Mouse (Mus musculus): Measurements from ENCODE around the gene Rps11. TPM values are rescaled to one million over a fixed set of nuclear protein-coding genes. Genes with fewer than 3 reads are reported as not detected.
"Not testable (repeated sequence)": the region's sequence is repeated elsewhere in the genome, so short reads cannot be mapped to it uniquely, and the experiment has no call there.

Gene Rps11
- 1,613 and 1,701 TPM in 2 replicates for polyA plus RNA-seq (2015; fragmentation: Nextera tagmentation; extraction: Ambion mirVana)

DNA sequence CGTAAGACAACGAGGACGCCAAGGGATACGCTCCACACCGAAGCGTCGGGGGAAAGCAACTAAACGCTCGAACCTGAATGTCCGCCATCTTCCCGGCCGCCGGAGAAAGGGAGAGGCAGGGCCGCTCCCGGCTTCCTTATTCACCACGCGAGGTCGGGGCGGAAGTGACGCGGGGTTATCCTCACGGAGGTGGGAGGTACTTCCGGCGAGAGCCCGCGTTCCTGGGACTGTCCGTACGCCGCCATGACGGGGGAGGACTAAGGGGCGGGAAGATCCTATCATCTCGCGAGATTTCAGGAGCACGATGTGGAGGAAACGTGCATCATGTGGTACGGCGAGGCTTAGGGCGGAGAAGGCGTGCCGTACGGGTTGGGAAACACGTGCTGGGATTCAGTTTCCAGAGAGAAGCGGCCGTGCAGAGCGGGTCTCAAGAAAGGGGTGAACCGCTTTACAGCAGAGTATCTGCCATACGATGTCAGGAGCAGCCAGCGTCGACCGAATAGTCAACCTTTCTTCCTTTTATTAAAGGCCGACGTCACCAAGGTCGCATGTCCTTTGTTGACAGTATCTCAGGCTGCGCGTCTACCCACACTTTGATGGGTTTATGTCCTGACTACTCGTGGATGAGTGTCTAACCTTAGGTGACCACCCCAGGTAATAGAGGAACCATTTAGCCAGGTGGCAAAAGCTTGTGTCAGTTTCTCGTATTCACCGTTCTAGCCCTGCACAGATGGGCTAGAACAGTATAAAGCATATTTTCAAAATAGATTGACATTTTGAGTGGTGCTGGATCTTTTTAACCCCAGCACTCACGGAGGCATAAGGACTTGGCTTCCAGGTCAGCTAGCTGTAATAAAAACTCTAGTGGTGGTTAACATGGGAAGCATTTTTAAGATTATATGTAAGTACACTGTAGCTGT lies at the start of gene Rps11:
Gene Rps11 (minus strand): TSS at position 216 of the 920 bp plus-strand sequence.
- Histone ChIP-seq H3K36me3 (ENCODE audit: control insufficient read depth, insufficient read depth, low read length) (peaks cover 44% of the 10 kb centered on the region), H3K27ac (ENCODE audit: low read length) (peak within 1 kb of the TSS; percentile 86), H3K4me2 (ENCODE audit: low read depth, low read length) (peak within 1 kb of the TSS; percentile 64), H3K4me3 (ENCODE audit: low read length) (peak within 1 kb of the TSS; percentile 93), H3K9ac (ENCODE audit: low read depth, low read length) (peak within 1 kb of the TSS; percentile 97), H3K27me3 (replicated peaks; ENCODE audit: control insufficient read depth, insufficient read depth, low read length) (no peaks in the 10 kb centered on the region), H3K9me3 (ENCODE audit: control insufficient read depth, low read length) (no peaks in the 10 kb centered on the region), H3K4me1 (ENCODE audit: control insufficient read depth, insufficient read depth, low read length) (peaks cover 36% of the 10 kb centered on the region)
- ATAC-seq = peak; percentile 81
- WGBS = under 1% methylated on average over 59 of the region's 59 CpGs

DNA sequence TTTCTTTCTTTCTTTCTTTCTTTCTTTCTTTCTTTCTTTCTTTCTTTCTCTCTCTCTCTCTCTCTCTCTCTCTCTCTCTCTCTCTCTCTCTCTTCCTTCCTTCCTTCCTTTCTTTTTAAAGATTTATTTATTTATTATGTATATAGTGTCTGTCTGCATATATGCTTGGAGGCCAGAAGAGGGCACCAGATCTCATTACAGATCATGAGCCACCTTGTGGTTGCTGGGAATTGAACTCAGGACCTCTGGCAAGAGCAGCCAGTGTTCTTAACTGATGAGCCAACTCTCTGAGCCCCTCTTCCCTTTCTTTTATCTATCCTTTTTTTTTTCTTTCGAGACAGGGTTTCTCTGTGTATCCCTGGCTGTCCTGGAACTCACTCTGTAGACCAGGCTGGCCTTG lies 49.5 kb upstream of the Rps11 start:
- H3K4me1 ChIP-seq (ENCODE audit: control insufficient read depth, insufficient read depth, low read length); H3K4me3 ChIP-seq (ENCODE audit: low read length); H3K27ac ChIP-seq (ENCODE audit: low read length); ATAC-seq; H3K4me2 ChIP-seq (ENCODE audit: low read depth, low read length); H3K9ac ChIP-seq (ENCODE audit: low read depth, low read length); H3K36me3 ChIP-seq (ENCODE audit: control insufficient read depth, insufficient read depth, low read length): not testable (repeated sequence)
- peaks cover 59% of the 10 kb centered on the region for H3K27me3 ChIP-seq (replicated peaks; ENCODE audit: control insufficient read depth, insufficient read depth, low read length)
- 73% methylated on average over 1 of the region's 1 CpGs for WGBS
- H3K9me3 ChIP-seq (ENCODE audit: control insufficient read depth, low read length) = peaks cover 19% of the 10 kb centered on the region

DNA sequence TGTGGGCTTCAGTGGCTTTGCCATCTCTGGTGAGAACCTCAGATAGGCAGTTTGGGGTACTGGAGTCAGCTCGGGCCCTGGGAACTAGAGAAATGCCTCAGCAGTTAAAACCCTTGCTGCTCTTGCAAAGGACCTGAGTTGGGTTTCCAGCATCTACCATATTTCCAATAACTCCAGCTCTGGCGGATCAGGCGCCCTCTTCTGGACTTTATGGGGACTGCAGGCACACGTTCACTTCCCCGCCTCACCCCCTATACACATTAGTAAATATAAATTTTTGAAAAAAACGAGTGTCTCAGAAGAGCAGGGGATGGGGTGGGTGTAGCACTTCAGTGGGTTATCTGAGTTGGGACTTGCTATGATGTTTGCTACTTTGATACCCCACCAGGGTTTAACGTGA lies 48.7 kb upstream of the Rps11 start:
- 0 out of 2 replicates have a peak, but pooled peaks cover 8% of the 10 kb centered on the region for H3K4me1 ChIP-seq (ENCODE audit: control insufficient read depth, insufficient read depth, low read length)
- no peaks in the 10 kb centered on the region for H3K36me3 ChIP-seq (ENCODE audit: control insufficient read depth, insufficient read depth, low read length)
- 58% methylated on average over 7 of the region's 7 CpGs for WGBS
- ATAC-seq = no peak
- H3K9ac ChIP-seq (ENCODE audit: low read depth, low read length) = no peak overlapping the region
- H3K9me3 ChIP-seq (ENCODE audit: control insufficient read depth, low read length) = peaks cover 19% of the 10 kb centered on the region
- H3K27ac ChIP-seq (ENCODE audit: low read length) = no peak overlapping the region
- peaks cover 59% of the 10 kb centered on the region for H3K27me3 ChIP-seq (replicated peaks; ENCODE audit: control insufficient read depth, insufficient read depth, low read length)
- no peak overlapping the region for H3K4me2 ChIP-seq (ENCODE audit: low read depth, low read length)
- H3K4me3 ChIP-seq (ENCODE audit: low read length) = no peak overlapping the region

DNA sequence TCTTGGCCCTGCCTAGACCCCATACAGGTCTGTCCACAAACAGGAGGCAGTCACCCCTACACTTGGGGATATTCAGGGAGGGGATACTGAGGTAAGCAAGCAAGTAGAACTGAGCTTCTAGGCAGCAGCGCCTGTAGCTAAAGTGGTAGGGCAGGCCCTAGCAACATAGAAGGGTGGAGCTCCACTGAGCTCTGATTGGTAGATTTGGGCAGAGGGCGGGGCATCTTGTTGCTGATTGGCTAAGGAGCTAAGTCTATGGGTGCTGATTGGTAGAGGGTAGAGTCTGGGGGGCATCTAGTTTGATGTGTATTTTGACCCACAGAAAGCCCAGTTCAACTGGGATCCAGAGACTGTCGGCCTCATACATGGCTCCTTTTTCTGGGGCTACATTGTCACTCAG lies 45.3 kb upstream of the Rps11 start:
- Histone ChIP-seq H3K4me2 (ENCODE audit: low read depth, low read length) (no peak overlapping the region), H3K27ac (ENCODE audit: low read length) (no peak overlapping the region), H3K27me3 (replicated peaks; ENCODE audit: control insufficient read depth, insufficient read depth, low read length) (peaks cover 55% of the 10 kb centered on the region), H3K9me3 (ENCODE audit: control insufficient read depth, low read length) (peaks cover 19% of the 10 kb centered on the region), H3K36me3 (ENCODE audit: control insufficient read depth, insufficient read depth, low read length) (no peaks in the 10 kb centered on the region), H3K4me3 (ENCODE audit: low read length) (no peak overlapping the region), H3K4me1 (ENCODE audit: control insufficient read depth, insufficient read depth, low read length) (no peaks in the 10 kb centered on the region), H3K9ac (ENCODE audit: low read depth, low read length) (no peak overlapping the region)
- WGBS = 90% methylated on average over 3 of the region's 3 CpGs
- ATAC-seq = no peak

DNA sequence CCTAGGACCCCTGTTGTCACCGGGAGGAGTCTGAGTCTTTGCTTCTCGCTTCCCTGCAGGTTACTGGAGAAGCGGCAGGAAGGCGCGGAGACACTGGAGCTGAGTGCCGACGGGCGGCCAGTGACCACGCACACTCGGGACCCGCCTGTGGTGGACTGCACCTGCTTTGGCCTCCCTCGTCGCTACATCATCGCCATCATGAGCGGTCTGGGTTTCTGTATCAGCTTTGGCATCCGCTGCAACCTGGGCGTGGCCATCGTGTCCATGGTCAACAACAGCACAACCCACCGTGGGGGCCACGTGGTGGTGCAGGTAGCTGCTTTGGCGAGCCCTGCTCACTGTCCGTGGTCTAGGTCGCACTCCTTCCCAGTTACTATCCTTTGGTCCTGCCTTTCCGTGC lies 44.4 kb upstream of the Rps11 start:
- Histone ChIP-seq H3K4me3 (ENCODE audit: low read length) (no peak overlapping the region), H3K27ac (ENCODE audit: low read length) (no peak overlapping the region), H3K27me3 (replicated peaks; ENCODE audit: control insufficient read depth, insufficient read depth, low read length) (peaks cover 57% of the 10 kb centered on the region), H3K36me3 (ENCODE audit: control insufficient read depth, insufficient read depth, low read length) (no peaks in the 10 kb centered on the region), H3K4me2 (ENCODE audit: low read depth, low read length) (no peak overlapping the region), H3K4me1 (ENCODE audit: control insufficient read depth, insufficient read depth, low read length) (peaks cover 4% of the 10 kb centered on the region; the same call in 1 of the 2 replicates), H3K9ac (ENCODE audit: low read depth, low read length) (no peak overlapping the region), H3K9me3 (ENCODE audit: control insufficient read depth, low read length) (peaks cover 19% of the 10 kb centered on the region)
- no peak for ATAC-seq
- 8% methylated on average over 24 of the region's 24 CpGs for WGBS

DNA sequence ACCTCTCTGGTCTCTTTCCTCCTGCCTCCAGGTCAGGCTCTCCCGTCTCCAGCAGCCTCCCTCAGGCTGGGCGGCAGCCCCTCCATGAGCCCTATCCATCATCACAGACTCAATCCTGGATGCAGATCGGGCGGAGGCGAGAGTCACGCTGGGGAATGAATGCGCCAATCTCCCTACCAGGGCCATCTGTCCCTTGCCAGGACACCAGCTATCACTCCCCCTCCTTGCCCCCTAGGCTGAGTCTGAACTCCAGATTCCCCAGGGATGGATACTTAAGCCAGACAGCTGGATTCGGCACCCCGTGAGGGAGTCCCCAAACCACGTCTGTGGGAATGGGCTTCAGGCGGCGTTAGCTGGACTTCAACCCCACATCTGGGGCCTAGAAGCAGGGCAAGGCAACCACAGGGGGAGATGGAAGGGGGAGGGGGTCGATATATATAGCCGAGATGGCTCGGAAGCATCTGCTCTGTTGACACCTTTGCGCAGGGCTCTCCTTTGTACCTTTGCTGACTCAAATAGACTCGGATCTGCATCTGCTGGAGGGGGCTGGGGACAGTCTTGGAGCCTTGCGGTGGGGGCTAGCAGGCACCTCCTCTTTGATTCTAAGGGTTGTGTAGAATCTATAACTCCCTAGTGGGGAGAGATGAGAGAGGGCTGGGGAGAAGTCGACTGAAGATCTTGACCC lies 43.7 kb upstream of the Rps11 start:
- Histone ChIP-seq H3K4me1 (ENCODE audit: control insufficient read depth, insufficient read depth, low read length) (peaks cover 4% of the 10 kb centered on the region; the same call in 1 of the 2 replicates), H3K36me3 (ENCODE audit: control insufficient read depth, insufficient read depth, low read length) (no peaks in the 10 kb centered on the region), H3K9me3 (ENCODE audit: control insufficient read depth, low read length) (peaks cover 19% of the 10 kb centered on the region), H3K9ac (ENCODE audit: low read depth, low read length) (no peak overlapping the region), H3K27me3 (replicated peaks; ENCODE audit: control insufficient read depth, insufficient read depth, low read length) (peaks cover 65% of the 10 kb centered on the region), H3K4me2 (ENCODE audit: low read depth, low read length) (no peak overlapping the region), H3K4me3 (ENCODE audit: low read length) (no peak overlapping the region), H3K27ac (ENCODE audit: low read length) (no peak overlapping the region)
- WGBS = 3% methylated on average over 19 of the region's 19 CpGs
- ATAC-seq = no peak

DNA sequence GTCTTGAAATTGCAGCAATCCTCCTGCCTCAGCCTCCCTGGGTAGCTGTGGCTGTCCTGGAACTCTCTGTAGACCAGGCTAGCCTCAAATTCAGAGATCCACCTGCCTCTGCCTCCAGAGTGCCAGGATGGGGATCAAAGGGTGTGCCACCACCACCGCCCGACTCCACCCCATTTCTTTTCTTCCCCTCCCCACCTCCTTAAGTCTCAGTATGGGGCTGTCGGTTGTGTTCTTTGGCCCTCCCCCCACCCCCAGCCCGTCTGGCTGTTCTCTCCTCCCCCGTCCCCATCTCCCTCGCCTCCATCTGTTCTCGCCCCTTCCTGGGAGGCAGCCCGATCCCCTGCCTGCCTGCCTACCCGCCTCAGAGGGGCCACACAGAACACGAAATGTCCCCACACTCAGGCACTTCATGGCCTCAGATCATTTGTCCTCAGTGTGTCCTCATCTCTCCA lies 42.7 kb upstream of the Rps11 start:
- Histone ChIP-seq H3K4me2 (ENCODE audit: low read depth, low read length) (no peak overlapping the region), H3K9me3 (ENCODE audit: control insufficient read depth, low read length) (peaks cover 19% of the 10 kb centered on the region), H3K27ac (ENCODE audit: low read length) (no peak overlapping the region), H3K27me3 (replicated peaks; ENCODE audit: control insufficient read depth, insufficient read depth, low read length) (peaks cover 68% of the 10 kb centered on the region), H3K4me1 (ENCODE audit: control insufficient read depth, insufficient read depth, low read length) (peaks cover 7% of the 10 kb centered on the region), H3K36me3 (ENCODE audit: control insufficient read depth, insufficient read depth, low read length) (no peaks in the 10 kb centered on the region), H3K9ac (ENCODE audit: low read depth, low read length) (no peak overlapping the region), H3K4me3 (ENCODE audit: low read length) (no peak overlapping the region)
- ATAC-seq = no peak
- 21% methylated on average over 8 of the region's 10 CpGs for WGBS

DNA sequence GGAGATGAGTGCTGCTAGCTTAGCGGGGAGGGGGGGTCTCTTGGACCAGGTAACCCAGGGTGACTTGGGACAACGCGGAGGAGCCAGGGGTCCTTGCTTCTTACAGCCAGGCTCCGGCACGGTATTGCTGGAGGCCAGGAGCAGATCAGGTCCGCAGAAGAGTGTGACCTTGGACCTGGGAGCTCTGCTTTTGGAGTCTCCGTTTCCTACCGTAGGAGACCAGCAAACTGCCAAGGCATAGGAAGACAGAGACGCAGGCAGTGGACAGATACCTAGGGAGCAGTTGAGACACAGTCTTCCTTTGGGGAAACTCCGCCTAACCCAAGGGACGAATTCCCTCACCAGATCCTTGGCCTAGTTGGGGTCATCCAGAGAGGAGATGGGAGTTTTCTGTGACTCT lies 41.5 kb upstream of the Rps11 start:
- peaks cover 18% of the 10 kb centered on the region for H3K9me3 ChIP-seq (ENCODE audit: control insufficient read depth, low read length)
- 46% methylated on average over 11 of the region's 11 CpGs for WGBS
- no peak for ATAC-seq
- H3K4me3 ChIP-seq (ENCODE audit: low read length) = no peak overlapping the region
- H3K27me3 ChIP-seq (replicated peaks; ENCODE audit: control insufficient read depth, insufficient read depth, low read length) = peaks cover 68% of the 10 kb centered on the region
- H3K4me2 ChIP-seq (ENCODE audit: low read depth, low read length) = no peak overlapping the region
- H3K27ac ChIP-seq (ENCODE audit: low read length) = no peak overlapping the region
- peaks cover 7% of the 10 kb centered on the region for H3K4me1 ChIP-seq (ENCODE audit: control insufficient read depth, insufficient read depth, low read length)
- H3K36me3 ChIP-seq (ENCODE audit: control insufficient read depth, insufficient read depth, low read length) = no peaks in the 10 kb centered on the region
- H3K9ac ChIP-seq (ENCODE audit: low read depth, low read length) = no peak overlapping the region

DNA sequence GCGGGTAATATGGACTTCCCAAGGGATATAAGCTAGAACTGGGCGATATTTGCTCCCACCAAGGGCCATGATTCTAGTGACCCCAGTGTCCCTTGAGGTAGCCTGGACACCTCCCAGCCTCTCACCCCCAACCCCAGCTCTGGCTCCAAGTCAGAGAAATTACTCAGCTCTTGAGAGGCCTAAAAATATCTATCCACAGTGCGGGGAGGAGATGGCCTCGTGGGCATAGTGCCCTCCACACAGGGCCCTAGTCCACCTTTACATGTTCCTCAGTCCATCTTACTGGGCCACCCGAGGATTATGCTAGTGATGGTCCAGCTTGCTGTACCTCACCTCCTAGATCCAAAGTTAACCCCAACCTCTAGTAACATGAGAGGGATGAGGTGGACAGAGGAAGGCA lies 40.6 kb upstream of the Rps11 start:
- Histone ChIP-seq H3K9ac (ENCODE audit: low read depth, low read length) (no peak overlapping the region), H3K9me3 (ENCODE audit: control insufficient read depth, low read length) (peaks cover 10% of the 10 kb centered on the region), H3K4me1 (ENCODE audit: control insufficient read depth, insufficient read depth, low read length) (peaks cover 7% of the 10 kb centered on the region), H3K36me3 (ENCODE audit: control insufficient read depth, insufficient read depth, low read length) (0 out of 2 replicates have a peak, but pooled peaks cover 3% of the 10 kb centered on the region), H3K4me2 (ENCODE audit: low read depth, low read length) (no peak overlapping the region), H3K27ac (ENCODE audit: low read length) (no peak overlapping the region), H3K4me3 (ENCODE audit: low read length) (no peak overlapping the region), H3K27me3 (replicated peaks; ENCODE audit: control insufficient read depth, insufficient read depth, low read length) (peaks cover 65% of the 10 kb centered on the region)
- WGBS = 65% methylated on average over 5 of the region's 5 CpGs
- ATAC-seq = no peak
